Mouse (Mus musculus) urinary bladder, adult 18-20 months (tissue): ENCODE results near the gene Wdr25.

Experiments used
- DNase-seq, 2 experiments: peaks; one replicate each; pipeline ENCODE4 v3.0.0; 2022; ENCODE audit warnings: low spot score in 2 of 2, mixed read lengths in 2 of 2

Wdr25 gene

DNA sequence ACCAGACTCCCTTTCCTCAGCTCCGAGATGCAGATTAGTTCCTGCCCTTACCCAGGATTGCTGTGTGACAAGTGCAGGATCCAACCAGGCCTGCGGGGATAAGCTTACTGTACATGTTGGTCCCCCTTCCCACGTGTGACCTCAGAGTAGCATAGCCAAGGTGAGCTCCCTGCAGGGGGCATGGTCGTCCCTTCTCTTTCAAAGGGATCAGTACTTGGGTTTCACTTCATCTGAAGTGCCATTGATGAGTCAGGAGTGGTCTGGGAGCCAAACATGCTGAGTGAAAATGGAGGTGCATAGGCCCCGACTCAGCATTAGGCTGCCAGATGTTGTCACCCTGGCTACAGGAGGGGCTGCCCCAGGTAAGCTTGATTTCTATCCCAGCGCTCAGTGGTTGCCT lies 91.6 kb downstream of the Wdr25 start:
- no peak for DNase-seq

DNA sequence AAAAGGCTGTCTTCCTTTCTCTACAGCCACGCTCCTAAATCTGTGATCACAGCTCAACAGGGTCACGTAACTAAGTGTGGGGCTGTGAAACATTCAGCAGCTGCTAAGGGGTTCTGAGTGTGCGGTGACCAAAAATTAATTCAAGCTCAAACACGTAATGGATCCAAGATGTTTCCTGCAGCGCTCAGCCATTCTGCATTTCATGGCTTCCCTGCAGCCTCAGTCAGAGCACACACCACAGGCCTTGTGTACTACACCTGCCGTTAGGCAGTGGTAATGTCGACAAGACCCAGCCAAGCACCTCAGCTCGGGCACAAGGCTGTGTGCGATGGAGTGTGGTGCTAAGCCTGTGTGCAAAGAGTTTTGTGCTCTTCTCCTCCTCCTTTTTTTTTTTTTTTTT lies 94.0 kb downstream of the Wdr25 start:
- no peak for DNase-seq

DNA sequence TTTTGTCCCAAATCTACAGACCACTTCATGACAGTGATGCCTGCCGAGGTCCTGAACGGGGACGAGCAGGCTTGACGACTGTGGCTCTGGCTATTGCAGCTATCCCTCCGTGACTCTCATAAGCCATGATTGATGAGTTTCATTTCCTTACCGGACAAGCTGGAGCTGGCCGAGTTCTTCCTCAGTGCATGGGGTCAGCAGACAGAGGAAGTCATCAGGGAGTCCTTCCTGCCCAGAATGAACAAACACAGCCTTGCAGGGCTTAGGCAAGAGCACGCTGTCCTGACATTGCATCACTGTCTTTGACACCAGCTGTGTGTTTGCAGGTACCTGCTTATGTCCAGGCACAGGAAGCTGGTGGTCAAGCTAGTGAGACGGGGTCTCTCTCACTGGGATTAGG lies 97.0 kb downstream of the Wdr25 start:
- no peak for DNase-seq

DNA sequence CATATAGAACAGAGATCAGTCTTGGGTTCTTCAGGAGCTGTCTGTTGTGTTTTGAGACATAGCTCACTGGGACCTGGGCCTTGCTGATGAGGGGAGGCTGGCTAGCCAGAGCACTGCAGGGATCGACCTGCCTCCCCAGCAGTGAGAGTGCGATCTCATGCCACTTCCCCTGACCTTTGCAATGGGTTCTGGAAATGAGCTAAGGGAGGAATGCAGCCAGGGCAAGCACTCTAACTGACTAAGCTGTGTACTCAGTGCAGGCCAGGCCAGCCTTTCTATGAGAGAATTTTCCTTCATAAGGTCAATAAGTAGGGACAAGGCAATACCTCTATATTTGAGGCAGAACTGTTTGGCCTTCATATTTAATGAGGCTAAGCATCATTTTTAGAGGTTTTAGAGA lies 99.6 kb downstream of the Wdr25 start:
- no peak for DNase-seq

GRCm38 (mm10) chr12:108994436-108995031 lies 101.1 kb downstream of the Wdr25 start:
- peak; percentile 51 to 76 for DNase-seq

DNA sequence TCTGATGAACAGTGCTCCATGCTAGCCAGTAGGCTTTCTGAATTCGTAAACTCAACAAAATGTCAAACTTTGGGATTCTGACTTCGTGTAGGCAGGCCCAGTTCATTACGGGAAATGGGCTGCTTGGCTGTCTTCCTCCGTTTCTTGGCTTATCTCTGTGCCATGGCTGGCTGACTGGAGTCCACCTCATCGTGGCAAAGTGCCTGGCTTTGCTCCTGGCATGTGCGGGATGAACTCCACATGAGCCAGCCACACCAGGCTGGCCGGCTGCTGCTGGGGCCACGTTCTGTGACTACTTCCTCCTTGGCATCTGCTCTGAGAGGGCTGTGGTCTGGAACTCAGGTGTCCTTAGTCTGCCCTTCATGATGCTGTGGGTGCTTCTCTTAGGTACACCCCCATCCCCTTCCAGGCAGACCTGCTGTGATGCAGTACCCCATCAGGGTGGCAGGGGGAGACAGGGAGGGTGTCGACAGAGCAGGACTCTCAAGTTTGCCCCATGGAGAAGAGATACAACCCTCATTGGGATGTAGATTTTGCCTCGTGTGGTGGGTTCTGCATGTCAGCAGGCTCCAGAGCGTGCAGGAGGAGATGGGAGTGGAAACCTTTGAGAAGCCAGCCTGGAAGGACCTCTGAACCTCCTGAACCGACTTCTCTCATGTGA lies 102.7 kb downstream of the Wdr25 start:
- DNase-seq: no peak

- DNase-seq: no peak
Measured at GRCm38 (mm10) chr12:108997249-108997648, 103.8 kb downstream of the Wdr25 start.

DNA sequence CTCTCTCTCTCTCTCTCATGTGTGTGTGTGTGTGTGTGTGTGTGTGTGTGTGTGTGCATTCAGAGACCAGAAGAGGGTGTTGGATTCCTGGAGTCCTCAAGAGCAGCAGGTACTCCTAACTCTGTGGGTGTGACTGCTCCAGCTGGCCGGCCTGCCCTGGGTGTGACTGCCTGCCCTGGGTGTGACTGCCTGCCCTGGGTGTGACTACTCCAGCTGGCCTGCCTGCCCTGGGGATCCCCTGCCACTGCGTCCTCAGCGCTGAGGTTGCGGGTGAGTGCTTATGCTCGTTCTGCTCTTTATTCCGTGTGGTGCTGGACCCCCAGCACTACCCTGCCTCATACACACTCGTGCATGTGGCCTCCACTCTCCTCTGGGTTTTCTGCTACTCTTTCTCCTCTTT lies 109.5 kb downstream of the Wdr25 start:
- DNase-seq: no peak

- DNase-seq: no peak
Measured at GRCm38 (mm10) chr12:109010070-109010649, 116.7 kb downstream of the Wdr25 start.

GRCm38 (mm10) chr12:109022181-109022691 lies 128.8 kb downstream of the Wdr25 start:
- no peak for DNase-seq

DNA sequence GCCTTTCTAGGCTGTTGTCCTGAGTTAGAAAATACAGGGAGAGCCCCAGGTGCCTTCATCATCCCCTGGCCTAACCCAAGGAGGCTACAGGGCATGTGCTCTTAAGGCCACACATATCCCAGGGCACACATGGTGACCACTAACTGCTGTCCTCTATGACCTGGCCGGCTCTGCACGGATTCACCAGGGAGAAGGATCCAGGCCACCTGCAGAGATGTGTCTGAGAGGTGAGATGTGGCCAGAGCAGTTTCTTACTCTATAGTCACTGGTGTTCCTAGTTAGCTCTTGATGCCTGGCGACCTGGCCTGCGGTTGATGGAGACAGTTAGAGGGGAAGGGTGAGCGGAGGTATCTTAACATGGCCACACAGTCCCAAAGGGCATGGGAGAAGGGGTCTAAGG lies 129.5 kb downstream of the Wdr25 start:
- DNase-seq: no peak

GRCm38 (mm10) chr12:109023780-109024179 lies 130.3 kb downstream of the Wdr25 start:
- no peak for DNase-seq

DNA sequence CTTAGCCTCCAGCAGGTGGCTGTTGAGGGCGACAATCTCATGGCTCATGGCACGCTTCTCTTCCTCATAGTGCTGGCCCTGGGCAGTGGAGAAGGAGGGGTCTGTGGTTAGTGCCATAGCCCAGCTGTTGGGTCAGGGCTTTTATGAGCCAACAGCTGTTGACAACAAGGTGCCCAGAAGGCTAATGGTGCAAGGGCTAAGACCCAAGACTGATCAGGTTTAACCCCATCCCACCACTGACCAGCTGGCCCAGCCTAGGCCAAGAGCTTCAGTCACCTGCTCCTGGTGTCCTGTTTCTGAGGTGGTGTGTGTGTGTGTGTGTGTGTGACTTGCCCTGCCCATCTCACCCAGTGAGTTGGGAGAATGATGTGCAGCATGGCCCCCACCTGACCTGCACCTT lies 143.6 kb downstream of the Wdr25 start:
- DNase-seq: no peak

GRCm38 (mm10) chr12:109038179-109038819 lies 144.9 kb downstream of the Wdr25 start:
- no peak for DNase-seq

- DNase-seq: no peak
Measured at GRCm38 (mm10) chr12:109039311-109039710, 145.9 kb downstream of the Wdr25 start.

DNA sequence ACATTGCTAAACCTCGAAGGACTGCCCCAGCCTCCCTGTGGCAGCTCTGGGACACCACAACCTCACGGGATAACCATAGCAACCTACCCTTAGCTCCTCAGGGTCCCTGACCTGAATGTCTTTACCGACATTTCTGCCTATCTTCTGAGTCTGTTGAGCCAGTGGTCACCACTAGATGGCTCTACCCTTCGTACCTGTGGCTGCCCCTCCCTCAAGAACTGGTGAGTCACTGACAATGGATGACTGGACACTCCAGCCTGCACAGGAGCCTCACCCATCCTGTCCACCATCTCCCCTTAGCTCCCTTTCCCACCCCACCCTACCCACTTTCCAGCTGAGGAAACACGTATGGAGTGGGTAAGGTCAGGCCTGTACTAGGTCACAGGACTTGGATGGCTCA lies 151.1 kb downstream of the Wdr25 start:
- no peak for DNase-seq

- no peak for DNase-seq
Measured at GRCm38 (mm10) chr12:109045581-109045980, 152.2 kb downstream of the Wdr25 start.

DNA sequence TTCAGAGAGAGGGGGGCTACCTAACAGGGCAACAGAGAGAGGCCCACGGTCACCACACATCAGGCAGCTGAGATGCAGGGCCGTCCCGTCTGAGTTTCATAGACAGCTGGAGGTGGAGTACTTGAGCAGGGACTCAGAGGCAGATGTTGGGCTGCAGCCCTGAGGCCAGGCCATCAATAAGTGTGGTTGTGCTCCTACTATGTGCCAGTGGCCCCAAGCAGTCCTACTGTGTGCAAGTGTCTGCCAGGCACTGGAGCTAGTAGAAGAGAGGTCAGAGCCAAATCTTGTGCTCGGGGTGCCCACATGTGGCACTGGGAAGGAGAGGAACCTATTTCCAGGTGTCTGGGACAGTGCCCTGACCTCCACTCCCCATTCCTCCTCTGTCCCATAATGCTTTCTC lies 156.5 kb downstream of the Wdr25 start:
- no peak for DNase-seq

DNA sequence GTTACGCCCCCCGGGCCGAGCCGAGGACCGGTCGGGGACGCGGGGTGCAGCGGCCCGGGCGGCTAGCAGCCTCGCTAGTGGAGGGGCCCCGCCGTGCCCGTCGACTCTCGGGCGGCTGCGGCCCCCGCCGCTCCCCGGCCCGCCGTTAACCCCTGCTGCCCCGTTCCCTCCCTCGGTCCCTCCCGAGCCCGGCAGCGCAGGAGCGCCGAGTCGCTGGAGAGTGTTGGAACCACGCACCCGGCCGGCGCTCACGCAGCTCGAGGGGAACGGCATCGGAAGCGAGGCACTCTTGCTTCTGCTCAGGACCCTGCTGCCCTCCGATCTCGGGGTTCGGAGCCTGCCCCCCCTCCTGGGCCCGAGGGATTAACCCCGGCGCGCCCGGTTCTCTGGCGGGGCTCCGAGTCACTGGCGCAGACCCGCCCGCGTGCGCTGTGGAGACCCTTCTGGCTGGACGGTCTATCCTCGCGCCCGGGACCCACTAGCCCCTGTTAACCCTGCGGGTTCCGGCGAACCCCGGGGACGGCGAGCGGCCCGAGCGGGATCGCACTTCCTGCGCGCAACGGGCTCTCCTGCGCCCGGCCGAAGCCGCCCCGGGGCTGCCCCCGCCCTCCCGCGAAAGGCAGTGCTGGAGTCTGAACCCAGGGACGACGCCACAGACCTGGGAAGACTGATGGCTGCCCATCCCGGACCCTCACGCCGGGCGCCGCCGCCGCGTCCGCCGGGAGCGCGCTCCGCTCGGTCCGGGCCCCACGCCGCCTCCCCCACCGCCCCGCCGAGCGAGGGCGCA lies 159.8 kb downstream of the Wdr25 start:
- peak in 1 of 2 experiments; percentile 18 for DNase-seq

DNA sequence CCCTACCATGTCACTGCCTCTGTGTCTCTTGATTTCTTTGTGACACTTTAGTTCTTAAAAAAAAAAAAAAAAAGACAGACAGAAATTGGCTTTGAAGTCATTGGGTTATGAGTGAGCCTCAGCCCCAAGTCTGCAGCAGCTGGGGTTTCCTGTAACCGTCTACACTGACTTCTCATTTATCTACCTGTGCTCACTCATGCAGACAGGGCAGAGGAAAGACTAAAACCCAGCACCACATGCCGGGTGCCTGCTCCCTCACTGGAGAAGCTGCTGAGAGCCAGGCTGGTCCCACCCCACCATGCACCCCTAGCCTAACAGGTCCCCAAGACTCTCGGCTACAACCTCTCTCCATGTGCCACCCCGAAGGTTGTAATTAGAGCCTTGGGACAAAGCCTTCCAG lies 164.3 kb downstream of the Wdr25 start:
- DNase-seq: no peak

DNA sequence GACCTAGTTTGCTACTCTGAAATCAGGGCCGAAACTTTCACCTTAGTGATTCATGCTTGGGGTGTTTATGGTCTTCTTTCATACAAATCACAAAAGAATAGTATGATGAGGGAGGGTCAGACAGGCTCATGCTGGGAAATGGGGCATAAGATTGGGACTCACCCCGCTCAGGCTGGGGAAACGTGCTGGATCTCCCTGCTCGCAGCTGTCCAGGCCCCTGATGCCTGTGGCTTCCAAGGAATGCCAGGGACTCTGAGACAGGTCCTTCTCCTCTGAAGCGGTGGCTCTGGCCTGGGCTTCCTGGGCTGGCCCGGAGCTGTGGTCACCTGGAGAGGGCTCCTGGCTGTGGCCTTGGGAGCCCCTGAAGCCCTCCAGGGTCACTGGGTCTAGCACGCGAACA lies 165.2 kb downstream of the Wdr25 start:
- no peak for DNase-seq

DNA sequence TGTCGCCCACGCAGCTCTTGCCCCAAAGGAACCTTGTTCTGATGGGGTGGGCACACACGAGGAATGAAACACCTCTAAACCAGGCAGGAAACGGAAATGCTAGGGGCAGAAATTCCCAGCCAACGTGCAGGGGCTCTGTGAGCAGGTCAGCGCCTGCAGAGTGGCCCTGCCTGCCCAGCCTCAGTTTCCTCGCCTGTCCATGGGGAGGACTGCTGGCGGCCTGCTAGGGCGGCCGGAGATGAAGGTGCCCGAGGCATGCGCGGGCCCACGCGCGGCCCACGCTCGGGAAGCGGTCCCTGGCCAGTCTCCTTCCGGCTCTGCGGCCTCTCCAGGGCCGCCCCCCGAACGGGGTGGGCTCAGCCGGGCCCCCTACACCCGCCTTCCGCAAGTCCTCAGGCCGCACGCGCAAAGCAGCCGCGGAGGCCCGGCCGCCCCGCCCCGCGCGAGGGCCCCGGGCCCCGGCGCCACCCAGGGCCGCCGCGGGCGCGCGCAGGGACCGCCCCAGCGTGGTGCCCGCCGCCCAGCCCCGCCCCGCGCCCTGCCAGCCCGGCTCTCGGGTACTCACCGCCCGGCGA lies 174.2 kb downstream of the Wdr25 start:
- DNase-seq: no peak
